Mouse (Mus musculus) cerebellum, adult 2 months (tissue): ENCODE data around the gene Slc35e4.

Source experiments
- CTCF ChIP-seq: fragments of 200-500 bp; IDR thresholded peaks from 2 replicates; pipeline ENCODE4 v1.5.1; 2011; ENCODE audit warnings: low read depth, mild to moderate bottlenecking, control low read depth, low read length, moderate library complexity, borderline replicate concordance; ENCODE audit not compliant: insufficient read depth
- POLR2A ChIP-seq: fragments of 200-500 bp; IDR thresholded peaks from 2 replicates; pipeline ENCODE4 v1.6.1; 2011; ENCODE audit warnings: low read length, control low read depth, borderline replicate concordance; ENCODE audit not compliant: insufficient read depth

DNA sequence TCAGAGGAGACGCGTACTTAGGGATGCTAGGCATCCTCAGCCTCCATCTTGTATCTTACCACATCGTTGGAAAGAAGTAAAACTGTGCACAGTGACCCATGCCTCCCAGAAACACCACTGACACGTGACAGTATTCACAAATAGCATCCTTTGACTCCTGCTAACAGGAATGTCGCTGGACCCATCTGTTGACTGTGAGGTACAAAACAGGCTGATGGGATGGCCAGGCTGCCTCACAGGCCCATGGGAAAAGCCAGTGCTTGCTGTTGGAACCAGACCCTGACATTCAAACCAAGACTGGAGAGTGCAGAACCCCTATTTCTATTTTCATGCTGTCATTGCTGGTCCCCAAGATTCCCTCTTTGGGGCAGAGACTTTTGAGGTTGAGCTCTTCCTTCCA is 56.6 kb downstream of the Slc35e4 start:
- TF ChIP-seq CTCF (no peak), POLR2A (no peak)
